Mouse (Mus musculus) thymus, adult 2 months (tissue): ENCODE data around the gene Stx4a.

Source experiments
- CTCF ChIP-seq: fragments of 200-500 bp; IDR thresholded peaks from 2 replicates; pipeline ENCODE4 v1.5.1; 2012; ENCODE audit warnings: mild to moderate bottlenecking, control low read depth, low read length, moderate library complexity, borderline replicate concordance; ENCODE audit not compliant: control insufficient read depth, poor library complexity, insufficient read depth; ENCODE audit errors: extremely low read depth
- POLR2A ChIP-seq: fragments of 200-500 bp; IDR thresholded peaks from 2 replicates; pipeline ENCODE4 v1.6.1; 2012; ENCODE audit warnings: mild to moderate bottlenecking, low read length, control low read depth, moderate library complexity; ENCODE audit not compliant: control insufficient read depth, poor library complexity, insufficient read depth; ENCODE audit errors: extremely low read depth

- TF ChIP-seq CTCF = no peak
- no peak for TF ChIP-seq POLR2A
These were observed 18.1 kb downstream of the Stx4a start for GRCm38 (mm10) chr7:127842001-127842718.
